Comparison of ENCODE assay signal across 7 mouse cellular contexts in the genomic region with DNA sequence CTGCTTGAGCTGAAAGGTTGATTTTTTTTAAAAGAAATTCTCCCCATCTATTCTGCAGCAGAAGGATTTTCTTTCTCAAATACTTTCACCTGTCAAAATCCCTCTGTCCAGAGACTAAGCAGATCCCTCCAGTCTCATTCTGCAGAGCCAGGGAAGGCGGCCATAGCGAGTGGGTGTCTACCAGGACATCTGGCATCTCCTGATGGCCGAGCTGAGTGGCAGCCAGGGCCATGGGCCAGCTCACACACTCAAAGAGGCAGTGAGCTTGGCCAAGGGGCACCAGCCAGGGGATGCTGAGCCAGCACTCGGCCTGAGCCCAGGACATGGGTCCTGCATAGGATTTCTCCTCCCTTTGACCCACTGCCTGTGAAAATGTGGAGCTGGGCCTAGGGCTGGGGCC.
DNase-seq lines count a peak whose midpoint lies in the region; ATAC-seq lines count a peak whose summit lies in the region.

No protein-coding gene starts in this region.

- H3K36me3 ChIP-seq in intestine, embryonic 15.5 days: no peaks in the 10 kb centered on the region

- peak; percentile 32 for DNase-seq in 3134 (ENCODE audit: extremely low read depth, insufficient read length, low spot score)
- DNase-seq in adrenal gland, adult 2 months: peak; percentile 53
- peak; percentile 64 for DNase-seq in right cerebral cortex, adult 18-20 months
- no peak for DNase-seq in spleen, postnatal 10 days (ENCODE audit: low spot score in 2 of 2)

- ATAC-seq in frontal cortex, adult (ENCODE audit: low TSS enrichment): peak; percentile 82
- ATAC-seq in intestine, embryonic 15.5 days: peak; percentile 59; the same call in 1 of the 2 replicates
- ATAC-seq in megakaryocyte-erythroid progenitor cell, adult 5-6 weeks (replicated peaks; ENCODE audit: low FRiP score, low TSS enrichment, poor library complexity, severe bottlenecking): no peak

- no peak overlapping the region for H3K4me2 ChIP-seq in intestine, embryonic 15.5 days (replicated peaks)

- H3K4me3 ChIP-seq in intestine, embryonic 15.5 days (replicated peaks): no peak overlapping the region

- no peaks in the 10 kb centered on the region for H3K9me3 ChIP-seq in intestine, embryonic 15.5 days

- 45% methylated on average over 4 of the region's 4 CpGs for WGBS in intestine, embryonic 15.5 days

- no peaks in the 10 kb centered on the region for H3K27me3 ChIP-seq in intestine, embryonic 15.5 days (replicated peaks)

- 0 out of 2 replicates have a peak, but pooled peaks cover 3% of the 10 kb centered on the region for H3K4me1 ChIP-seq in intestine, embryonic 15.5 days (replicated peaks)

- H3K9ac ChIP-seq in intestine, embryonic 15.5 days: no peak overlapping the region

- H3K27ac ChIP-seq in intestine, embryonic 15.5 days: no peak overlapping the region

Comparison
In these comparisons a context has a peak if more than half of its experiments do, and no peak if none do; other contexts are left out.
1. DNase-seq: peak in 3134 (single experiment), adrenal gland, adult 2 months (single experiment) and right cerebral cortex, adult 18-20 months (single experiment); none in spleen, postnatal 10 days (0 of 2).